Mouse (Mus musculus) monocyte, adult 2 months (primary cell): ENCODE data around the gene Xpr1.
"Not testable (repeated sequence)": the region's sequence is repeated elsewhere in the genome, so short reads cannot be mapped to it uniquely, and the experiment has no call there.

Experiments used
- DNase-seq, 2 experiments: peaks; one replicate each; pipeline ENCODE4 v3.0.0; 2022; ENCODE audit warnings: low spot score in 2 of 2, low read depth in 1 of 2

Xpr1 gene

DNA sequence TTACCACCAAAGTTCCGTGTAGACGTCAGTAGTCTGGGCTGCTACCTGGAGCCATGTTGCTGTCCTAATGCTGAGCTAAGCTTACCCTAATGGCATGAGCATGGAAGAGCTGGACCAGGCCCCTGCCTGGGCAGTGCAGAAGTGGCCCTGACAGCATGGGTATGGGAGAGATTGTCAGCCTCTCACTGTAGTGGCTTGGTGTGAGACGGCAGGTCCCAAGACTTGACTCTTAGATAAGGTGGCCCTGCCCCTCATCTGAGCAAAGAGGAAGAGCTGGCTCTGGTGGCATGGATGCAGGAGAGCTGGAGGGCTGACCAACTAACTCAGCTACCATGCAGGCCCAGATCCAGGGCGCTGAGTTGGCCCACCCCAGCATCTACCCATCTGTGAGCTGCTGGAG, 79.9 kb downstream of the Xpr1 start:
- DNase-seq, result no peak

DNA sequence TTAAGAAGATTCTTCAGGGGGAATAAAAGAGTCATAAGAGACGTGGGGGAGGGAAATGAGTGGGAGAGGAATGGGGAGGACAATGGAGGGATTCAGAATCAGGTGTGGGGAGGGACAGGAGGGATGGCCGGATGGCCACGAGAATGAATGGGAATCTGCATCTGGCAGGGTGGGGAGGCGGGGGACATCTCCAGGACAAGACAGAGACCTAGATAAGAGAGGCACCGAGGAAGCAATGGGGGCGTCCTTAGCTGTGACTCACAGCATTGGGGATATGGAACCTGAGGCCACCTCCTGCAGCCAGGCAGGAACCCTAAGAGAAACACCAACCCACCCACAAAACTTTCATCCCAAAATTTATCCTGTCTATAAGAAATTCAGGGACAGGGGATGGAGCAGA, 81.3 kb downstream of the Xpr1 start:
- no peak for DNase-seq

DNA sequence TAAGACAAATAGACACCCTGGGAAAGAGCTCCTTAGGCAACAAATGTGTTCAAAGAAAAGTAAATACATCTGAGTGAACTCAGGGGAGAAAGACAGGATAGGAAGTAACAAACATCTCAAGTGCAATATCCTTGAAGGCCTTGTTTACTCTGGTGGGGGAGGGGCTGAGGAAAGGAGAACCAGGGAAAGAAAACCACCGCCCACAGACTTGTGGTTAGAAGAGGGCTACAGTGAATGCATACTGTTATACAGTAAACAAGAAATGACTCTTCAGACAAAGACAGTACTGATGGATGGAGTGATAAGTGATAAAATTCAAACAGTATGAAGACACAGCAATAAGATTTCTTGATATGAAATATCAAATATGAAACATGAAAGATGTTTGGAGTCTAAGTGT, 95.0 kb downstream of the Xpr1 start:
- peak; percentile 1 to 25 for DNase-seq

DNA sequence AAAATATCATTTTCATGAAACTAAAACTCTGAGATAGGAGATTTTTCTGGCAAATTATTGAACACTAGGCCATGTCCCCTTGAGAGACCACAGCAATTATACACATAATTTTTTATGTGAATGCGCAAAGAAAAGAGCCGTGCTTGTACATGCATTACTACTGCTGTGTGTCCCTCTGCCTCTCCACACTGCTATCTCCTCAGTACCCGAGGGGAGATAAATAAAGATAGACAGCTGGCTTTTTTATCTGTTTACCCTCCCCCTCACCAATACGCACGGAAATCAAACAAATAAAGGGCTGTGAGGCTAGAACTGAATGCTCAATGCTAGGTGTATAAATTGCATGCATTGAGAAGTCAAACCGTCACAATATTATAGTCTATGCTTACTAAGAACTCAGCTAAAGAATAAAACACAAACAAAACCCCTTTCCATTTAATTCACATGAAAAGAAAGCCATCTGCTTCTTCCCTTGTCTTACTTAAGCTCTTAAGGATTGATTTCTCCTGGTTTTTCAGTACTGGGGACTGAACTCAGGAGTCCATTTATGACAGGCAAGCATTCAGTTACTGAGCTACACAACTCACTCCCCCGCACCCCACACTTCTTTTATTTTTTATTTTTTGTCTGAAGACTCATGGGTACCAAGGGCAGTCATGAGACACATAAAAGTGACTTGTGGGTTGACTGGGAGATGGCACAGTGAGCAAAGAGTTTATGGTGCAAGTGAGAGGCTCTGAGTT, 97.0 kb downstream of the Xpr1 start:
- DNase-seq, result no peak

DNA sequence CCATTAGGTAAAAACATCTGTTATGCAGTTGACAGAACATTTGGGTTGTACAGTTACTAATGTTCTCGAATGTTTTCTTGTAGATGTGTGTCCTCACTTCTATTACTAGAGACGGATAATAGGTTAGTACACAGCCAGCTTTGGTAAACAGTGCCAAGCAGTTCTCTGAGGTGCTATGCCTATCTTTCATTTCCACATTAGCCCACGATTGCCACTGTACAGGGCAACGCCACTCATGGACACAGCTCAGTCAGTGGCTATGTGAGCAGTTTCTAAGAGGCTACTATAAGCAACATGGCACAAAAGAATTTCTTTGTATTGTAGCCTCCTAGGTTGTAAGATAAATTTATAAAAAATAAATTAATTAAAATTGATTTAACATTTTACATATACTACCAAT, 97.7 kb downstream of the Xpr1 start:
- no peak for DNase-seq

DNA sequence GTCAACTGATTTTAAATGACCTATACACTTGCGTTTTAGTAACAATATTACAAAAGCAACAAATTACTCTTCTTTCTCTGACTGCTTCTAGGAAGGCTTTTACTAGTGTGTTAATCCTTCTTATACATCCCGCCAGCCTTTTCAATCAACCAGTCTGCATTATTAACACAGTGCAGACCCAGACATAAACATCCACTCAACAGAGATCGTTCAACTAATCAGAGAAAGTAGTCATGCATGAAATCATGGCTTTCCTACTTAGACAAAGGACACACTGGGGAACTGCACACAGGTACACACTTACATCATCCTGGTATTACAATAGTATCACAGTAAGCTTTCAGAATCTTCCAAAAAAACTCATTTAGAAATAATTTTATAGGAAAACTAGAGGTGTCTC, 105.5 kb downstream of the Xpr1 start:
- no peak for DNase-seq

DNA sequence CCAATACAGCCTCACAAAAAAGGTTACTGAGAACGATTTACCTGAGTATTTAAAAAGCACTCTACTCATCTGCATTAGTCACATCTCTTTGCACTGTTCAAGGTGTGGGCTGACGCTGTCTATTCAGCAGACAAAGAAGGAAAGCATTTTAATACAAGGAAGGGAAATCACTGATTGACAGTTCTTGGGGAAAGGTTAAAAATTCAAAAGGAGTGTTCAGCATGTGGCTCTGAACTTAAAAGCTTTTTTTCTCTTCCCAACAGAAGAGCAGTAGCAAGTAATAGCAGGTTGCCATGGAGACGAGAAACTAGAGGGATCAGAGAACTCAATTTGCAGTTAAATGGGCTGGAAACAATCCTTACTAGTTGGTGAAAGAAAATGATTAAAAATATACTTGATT, 110.3 kb downstream of the Xpr1 start:
- no peak for DNase-seq

DNA sequence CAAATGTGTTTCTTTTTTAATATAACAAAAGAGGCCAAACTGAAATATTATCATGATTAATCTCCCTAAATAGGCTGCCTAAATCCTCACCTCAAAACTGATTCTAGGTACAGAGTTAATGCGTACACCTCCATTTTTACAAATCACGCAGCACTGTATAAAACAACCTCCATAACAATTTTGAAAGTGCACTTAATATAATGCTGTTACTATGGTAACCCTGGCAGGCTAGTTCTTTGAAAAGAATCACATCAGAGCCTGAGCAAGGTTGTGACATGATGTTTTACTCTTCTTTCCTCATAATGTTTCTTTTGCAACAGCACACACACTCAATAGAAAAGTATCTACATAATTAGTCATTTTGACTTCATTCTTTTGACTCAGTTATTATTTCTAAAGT, 113.8 kb downstream of the Xpr1 start:
- no peak for DNase-seq

DNA sequence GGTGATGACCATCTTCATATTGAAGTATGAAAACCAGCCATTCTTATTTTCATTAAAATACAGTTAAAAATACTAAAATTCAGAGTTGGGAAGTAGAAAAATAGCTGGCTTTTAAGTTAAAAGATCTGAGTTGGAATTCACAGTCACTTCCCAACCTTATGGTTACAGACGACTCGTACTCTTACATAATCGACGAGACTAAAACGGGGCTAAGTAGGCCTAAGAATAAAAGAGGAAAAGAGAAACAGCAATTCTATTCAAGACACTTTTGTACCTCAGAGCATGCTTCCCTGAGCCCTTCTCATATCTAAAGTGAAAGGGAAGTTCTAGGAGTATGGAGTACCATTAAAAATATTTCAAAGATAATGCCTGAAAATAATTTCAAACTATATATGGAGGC, 119.6 kb downstream of the Xpr1 start:
- DNase-seq, result no peak

DNA sequence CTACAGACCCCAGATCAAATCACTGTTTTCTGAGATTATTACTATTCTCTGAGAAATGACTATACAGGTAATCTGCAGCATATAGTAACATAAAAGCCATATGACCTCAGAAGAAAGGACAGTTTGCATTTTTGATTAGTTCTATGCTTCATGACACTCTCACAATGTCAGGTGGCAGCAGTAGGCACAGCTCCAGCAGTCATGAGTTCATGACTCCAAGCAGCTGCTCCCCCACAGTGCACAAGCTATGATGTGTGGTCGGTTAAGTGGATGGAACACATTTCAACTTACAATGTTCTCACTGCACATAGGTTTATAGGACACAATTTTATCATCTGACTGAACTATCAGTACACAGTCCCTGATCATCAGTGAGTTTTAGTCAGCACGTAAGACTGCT, 120.0 kb downstream of the Xpr1 start:
- DNase-seq, result no peak

DNA sequence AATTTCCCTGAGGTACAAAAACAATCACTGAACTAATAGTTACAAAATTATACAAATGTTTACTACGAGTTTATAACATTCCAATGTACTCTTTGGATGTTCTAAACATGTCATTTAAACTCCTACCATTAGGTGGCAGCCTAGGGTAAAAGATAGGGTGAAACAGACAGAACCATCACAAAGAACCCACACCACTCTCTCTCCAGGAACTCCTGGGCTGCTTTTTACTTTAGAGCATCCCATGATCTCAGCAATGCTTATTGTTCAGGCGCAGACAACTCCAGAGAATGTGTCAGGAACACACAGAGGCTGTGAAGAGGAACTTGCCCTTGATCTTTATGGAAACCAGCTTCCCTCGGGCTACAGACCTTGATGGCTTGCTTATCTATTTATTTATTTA, 123.8 kb downstream of the Xpr1 start:
- no peak for DNase-seq

DNA sequence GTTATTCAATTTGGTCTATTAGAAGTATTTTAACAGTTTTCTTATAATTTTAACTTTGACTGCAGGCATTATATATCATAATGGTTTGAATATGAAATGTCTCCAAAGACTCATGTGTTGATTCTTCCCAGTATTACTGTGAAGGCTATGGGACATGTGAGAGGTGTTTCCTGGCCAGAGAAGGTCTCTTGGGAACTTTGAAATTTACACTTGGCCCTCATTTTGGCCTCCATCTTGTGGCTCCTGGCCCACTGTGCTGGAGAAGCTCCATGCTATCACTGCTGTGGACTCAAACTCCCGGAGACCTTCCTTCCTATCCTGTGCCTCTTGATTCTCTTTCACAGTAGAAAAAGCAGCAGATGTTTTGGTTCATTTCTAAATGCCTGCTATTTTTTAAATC, 127.8 kb downstream of the Xpr1 start:
- DNase-seq, result no peak

DNA sequence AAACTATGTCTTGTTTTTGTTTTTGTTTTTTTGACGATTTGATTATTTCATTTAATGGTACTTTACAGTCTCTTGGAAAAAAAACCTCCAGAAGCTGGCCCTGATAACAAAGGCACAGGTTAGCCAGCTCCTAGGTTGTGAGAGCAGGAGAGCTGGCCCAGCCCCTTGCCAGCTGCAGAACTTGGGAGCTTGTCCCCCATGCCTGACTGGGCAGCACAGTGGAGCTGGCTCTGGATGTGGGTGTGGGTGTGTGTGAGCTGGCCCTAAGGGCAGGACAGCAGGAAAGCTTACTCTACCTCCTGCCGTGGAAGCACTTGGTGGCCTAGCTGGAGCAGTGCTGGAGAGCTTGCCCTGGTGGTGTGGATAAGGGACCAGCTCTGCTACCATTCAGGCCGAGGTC, 129.2 kb downstream of the Xpr1 start:
- DNase-seq, result no peak

DNA sequence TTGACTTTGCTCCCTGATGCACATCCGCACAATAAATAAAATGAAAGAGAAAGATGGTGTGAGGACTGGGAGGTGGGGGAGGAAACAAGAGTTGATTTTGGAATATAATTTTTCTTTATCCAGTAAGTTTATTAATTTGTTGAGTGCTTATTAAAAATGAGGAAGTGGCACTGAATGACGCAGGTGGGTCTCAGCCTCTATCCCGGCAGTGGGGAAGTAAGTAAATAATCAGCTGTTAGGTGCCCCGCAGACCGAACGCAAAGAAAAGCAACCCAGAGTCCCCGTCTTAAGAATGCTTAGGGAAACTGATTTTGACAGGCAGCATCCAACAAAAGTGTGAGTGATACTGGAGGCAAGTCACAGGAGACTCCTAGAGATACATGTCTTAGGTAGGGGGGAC, 133.4 kb downstream of the Xpr1 start:
- DNase-seq, result no peak

DNA sequence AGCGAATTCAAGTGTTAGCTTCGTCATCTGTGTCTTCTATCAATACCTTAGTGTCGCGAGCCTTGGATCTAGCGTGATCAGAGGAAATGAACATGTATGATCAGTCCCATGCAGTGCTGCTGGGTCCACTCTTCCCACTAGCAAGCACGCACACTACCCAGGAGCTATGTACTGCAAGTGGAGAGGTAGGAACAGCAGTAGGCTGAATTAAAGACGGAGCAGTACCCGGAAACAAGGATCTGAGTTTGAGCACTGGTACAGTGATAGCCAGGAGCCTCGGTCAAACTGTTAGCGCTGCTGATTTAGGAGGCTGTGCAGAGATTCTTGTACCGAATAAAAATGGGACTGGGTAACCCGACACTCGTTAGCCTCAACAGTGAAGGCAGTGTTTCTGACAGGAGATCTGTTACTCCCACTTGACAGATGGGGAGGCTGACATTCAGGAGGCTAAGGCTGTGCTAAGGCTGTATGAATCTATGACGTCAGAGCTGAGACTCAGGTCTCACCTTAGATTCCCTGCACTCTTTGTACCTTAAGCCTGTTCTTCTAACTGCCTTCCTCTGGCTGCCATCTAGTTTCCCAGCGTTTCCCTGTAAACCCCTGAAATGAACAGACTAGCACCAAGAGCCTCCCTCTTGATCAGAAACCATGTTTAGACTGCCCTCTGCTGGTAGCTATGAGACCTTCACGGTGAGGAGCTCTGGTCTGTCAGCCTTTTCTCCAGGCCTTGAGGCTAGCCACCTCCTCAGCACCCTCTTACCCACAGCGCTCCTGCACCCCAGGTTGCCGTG, 136.0 kb downstream of the Xpr1 start:
- no peak for DNase-seq

DNA sequence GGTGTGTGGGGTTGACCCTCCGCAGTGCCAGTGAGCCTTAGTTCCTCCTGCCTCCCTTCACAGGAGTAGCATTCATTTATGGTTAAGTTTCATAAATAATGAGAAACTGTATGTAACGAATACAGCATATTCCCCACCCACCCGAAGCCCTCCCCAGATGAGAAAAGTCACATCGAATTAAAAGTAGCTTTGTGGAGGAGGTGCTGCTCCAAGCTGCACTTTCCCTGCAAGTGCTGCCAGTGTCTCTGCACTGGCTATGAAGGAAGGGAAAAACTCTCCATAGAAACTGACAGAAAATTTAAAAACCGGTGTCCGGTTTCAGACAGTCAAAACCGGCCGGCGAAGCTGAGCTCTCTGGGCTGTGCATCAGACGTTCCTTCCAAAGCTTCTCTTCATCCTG, 136.9 kb downstream of the Xpr1 start:
- no peak for DNase-seq

DNA sequence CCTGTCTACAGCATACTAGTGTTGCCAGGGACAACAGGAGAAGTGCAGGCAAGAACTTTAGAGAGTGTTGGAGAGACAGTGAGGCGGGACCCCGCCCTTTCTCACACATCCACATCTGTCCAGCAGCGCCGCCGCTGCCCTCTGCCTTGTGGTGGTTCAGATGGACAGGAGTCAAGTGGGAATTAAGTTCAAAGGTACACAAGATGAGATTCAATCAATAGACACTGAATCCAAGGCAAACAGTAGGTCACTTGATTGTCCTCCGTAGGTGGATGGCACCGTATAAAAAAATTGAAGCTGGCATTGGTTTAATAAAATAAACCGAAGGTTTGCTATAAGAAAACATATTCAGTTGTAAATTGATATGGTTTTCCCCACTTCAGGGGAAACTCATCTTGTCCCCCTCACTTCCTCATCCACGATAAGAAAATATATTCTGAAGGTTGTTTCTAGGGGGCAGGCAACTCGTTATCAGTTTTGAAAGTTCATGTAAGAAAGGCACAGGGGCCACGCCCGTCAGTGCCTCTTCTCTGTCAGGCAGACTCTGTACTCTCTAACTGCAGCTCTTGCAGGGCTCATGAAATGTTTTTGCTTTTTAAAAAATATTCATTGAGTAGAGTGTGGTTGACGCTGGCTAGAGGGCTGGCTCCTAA, 140.7 kb downstream of the Xpr1 start:
- DNase-seq, result no peak

DNA sequence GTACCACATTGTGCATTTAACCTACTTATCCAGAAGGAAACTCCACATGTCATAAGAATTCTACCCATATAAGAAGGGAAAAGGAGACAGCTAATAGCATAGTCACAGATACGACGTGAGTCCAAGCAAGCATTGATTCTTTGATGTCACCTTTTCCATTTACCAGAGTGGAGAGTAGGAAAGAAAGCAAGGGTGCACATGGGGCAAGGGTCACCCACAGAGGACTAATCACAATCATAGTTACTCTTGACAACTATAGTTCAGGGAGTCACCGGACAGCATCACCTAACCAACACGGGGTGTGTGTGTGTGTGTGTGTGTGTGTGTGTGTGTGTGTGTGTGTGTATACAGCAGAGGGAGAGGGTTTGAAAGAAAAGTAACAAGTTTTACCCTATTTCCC, 141.4 kb downstream of the Xpr1 start:
- DNase-seq, result no peak

DNA sequence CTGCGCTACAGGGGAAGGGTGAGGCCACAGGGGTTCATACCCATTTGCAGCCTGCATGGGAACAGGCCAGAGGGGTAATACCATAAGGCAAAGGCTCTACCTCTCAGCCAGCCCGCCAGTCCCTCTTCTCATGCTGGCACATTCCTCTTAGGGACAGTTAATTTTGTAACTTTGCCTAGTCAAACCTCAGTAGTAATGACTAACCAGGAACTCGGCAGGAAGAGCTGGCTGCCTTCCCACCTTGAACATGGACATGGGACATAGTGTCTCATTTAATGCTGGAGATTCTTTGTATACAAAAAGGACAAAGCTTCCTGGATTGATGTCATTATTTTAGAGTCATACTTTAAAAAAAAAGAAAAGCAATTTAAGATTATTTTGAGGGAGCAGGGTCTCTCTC, 142.2 kb downstream of the Xpr1 start:
- DNase-seq, result no peak

DNA sequence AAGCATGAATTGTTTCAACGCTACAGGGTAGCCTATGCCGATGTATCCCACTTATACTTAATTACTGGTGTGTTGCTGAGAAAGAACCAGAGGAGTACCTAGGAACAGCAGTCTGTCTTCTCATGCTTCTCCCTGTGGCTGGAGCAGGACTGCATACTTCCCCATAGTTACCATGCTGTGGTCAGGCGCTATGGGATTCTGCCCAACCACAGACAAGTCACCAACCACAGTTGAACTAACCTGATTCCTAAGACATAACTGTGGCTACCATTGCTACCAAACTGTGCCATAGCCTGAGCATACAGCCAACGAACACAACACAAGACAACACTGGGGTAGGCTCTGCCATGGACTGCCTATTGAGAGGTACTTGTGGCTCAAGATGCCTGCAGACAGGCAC, 144.3 kb downstream of the Xpr1 start:
- DNase-seq, result no peak

DNA sequence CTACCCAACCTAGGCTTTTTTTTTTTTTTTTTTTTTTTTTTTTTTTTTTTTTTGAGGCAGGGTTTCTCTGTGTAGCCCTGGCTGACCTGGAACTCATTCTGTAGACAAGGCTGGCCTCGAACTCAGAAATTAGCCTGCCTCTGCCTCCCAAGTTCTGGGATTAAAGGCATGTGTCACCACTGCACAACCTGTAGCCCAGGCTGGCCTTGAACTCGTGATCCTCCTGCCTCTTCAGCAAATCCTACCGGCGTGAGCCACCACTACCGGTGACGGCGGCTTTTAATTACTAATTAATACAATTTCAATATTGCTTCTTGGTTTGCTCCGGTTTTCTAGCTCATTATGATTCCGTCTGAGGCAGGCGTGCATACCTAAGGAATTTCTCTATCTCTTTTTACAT, 154.7 kb downstream of the Xpr1 start:
- not testable (repeated sequence) for DNase-seq

DNA sequence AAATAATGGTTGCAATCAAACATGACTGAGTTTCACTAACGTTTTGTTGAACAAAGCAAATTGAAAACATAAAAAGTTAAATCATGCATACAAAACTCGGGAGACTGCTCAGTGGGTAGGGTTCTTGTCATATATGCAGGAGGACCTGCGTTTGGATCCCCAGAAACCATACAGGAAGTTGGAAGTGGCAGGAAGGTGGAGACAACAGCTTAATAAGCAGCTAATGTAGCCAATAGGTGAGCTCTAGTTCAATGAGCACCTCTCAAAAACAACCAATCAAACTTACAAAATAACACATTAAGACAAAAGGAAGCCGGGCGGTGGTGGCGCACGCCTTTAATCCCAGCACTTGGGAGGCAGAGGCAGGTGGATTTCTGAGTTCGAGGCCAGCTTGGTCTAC, 162.9 kb downstream of the Xpr1 start:
- no peak for DNase-seq
